Mouse (Mus musculus): Measurements from ENCODE around the gene Irgm1.

DNA sequence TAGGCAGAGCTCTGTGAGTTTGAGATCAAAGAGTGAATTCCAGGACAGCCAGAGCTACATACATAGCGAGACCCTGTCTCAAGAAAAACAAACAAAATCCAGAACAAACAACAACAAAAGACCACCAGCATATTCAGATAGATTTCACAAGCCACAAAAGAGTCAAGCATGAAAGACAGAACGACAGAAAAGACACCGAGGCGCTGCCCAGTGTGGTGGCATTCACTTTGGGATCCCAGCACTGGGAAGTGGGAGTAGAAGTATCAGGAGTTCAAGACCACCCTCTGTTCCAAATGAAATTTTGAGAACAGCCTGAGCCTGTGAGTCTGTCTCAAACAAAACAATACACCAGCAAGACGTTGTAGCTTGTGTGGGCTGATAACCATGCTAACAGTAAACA lies 24.6 kb downstream of the Irgm1 start:
- TF ChIP-seq POLR2A (IDR thresholded peaks at IDR 0.05; ENCODE audit: insufficient read depth, low read length) (no peak), CTCF (IDR thresholded peaks at IDR 0.05; ENCODE audit: low read depth, low read length) (no peak), EP300 (IDR thresholded peaks at IDR 0.05; ENCODE audit: insufficient read depth, low read depth, low read length) (no peak)

Data from ES-Bruce4 (cell line).